Mouse (Mus musculus) T-cell, adult 66 days (primary cell): ENCODE data around the gene Cetn4. TPM values are rescaled to one million over a fixed set of nuclear protein-coding genes. Genes with fewer than 3 reads are reported as not detected.

ENCODE experiments used
- total RNA-seq, 2 experiments: library from RNA; stranded (reverse); gene quantifications; 3 replicates in 1 of 2; 4 replicates in 1 of 2; pipeline ENCODE4 v1.2.4; 2023

Gene Cetn4
- under 1 TPM; 0.18 to 0.52 TPM for total RNA-seq

DNA sequence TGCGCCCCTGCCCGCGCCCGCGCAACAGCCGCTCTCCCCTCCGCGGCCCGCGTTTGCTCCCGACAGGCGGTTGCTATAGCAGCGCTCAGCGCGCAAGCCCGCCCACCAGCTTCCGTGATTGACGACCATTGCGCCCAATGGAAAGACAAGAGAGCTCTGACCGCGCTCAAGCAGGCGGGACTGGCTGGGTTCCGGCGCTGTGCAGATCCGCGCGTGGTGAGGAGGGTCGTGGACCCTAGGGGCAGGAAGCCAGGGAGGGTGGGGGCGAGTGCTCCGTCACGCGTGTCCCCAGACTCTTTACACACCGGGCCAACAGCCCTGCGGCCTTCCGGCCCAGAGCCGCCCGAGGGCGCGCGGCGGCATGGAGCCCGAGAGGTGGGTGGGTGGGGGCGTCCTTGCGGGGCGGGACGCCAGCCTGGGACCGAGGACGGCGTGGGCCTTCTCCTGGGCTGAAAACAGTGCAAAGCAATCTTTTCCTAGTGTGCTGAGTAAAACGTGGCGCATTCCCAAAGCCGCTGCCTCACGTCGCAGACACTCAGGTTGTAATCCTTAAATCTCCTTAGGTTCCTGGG, at the start of gene Cetn4, which contains the start of gene Bbs12:
Gene Cetn4 (minus strand): TSS at position 339 of the 572 bp plus-strand sequence.
Gene Bbs12 (plus strand): TSS at position 185 of the 572 bp plus-strand sequence.

GRCm38 (mm10) chr3:37348221-37349165, 36.0 kb upstream of the Cetn4 start, which contains the start of gene Fgf2:
Gene Fgf2 (plus strand): TSS chr3:37348346.

Other genes with a start within 250 kb of the Cetn4 start
- gene Adad1, start 249.2 kb downstream of the Cetn4 start, total RNA-seq: not detected
- under 1 TPM in 1 of 2 experiments, not detected in 1; 0.65 TPM for gene Il2, start 186.7 kb downstream of the Cetn4 start, total RNA-seq
- 1 to 10 TPM in 1 of 2 experiments, under 1 TPM in 1; 0.79 to 1.9 TPM for gene Il21, start 80.1 kb downstream of the Cetn4 start, total RNA-seq
- gene Bbs12, start 154 bp downstream of the Cetn4 start, total RNA-seq: 1 to 10 TPM; 2.1 to 2.6 TPM
- 1 to 10 TPM in 1 of 2 experiments, under 1 TPM in 1; 0.35 to 1.2 TPM for gene Fgf2, start 35.6 kb upstream of the Cetn4 start, total RNA-seq
- gene Spata5, start 107.2 kb upstream of the Cetn4 start, total RNA-seq: 100 to 1,000 TPM in 1 of 2 experiments, 10 to 100 TPM in 1; 80.0 to 103 TPM
- 10 to 100 TPM; 25.1 to 29.2 TPM for gene Nudt6, start 107.5 kb upstream of the Cetn4 start, total RNA-seq